ENCODE assay signal across 12 mouse cellular contexts in genomic region chr4:59273342-59273741, GRCm38 (mm10).
A peak's percentile ranks its signal among the peaks of the same experiment; 100 is the strongest.
DNase-seq lines count a peak whose midpoint lies in the region; ATAC-seq lines count a peak whose summit lies in the region.
"Had no signal": no experiment of that assay in that cellular context is flagged by ENCODE, and none has a peak within 500 bp of the region (broad histone marks: within the 10 kb centered on the region; RNA-seq: fewer than 3 reads in every experiment).

No protein-coding gene starts in this region.

- no peak overlapping the region for H3K4me3 ChIP-seq in hindbrain, embryonic 13.5 days
- no peak overlapping the region for H3K4me3 ChIP-seq in intestine, embryonic 16.5 days (ENCODE audit: low read length)
- H3K4me3 ChIP-seq: neural tube, embryonic 13.5 days had no signal

- peaks cover 9% of the 10 kb centered on the region for H3K9me3 ChIP-seq in hindbrain, embryonic 13.5 days
- no peaks in the 10 kb centered on the region for H3K9me3 ChIP-seq in intestine, embryonic 16.5 days (ENCODE audit: control insufficient read depth, low read length)

- DNase-seq in adrenal gland, adult 2 months, result peak; percentile 35
- DNase-seq in adrenal gland, adult 8-10 months, result no peak
- peak; percentile 39 for DNase-seq in urinary bladder, postnatal 14 days (ENCODE audit: low spot score)
- no peak for DNase-seq in urinary bladder, postnatal 25 days (ENCODE audit: low spot score)
- no peak for DNase-seq in spleen, postnatal 36 days (ENCODE audit: low spot score in 2 of 2)
- DNase-seq: gastrocnemius, postnatal 36 days; lung, postnatal 10 days had no signal

- no peak overlapping the region for H3K4me2 ChIP-seq in hindbrain, embryonic 13.5 days
- no peak overlapping the region for H3K4me2 ChIP-seq in intestine, embryonic 16.5 days (ENCODE audit: low read depth, low read length)
- H3K4me2 ChIP-seq: neural tube, embryonic 13.5 days had no signal

- no peaks in the 10 kb centered on the region for H3K27me3 ChIP-seq in hindbrain, embryonic 13.5 days
- H3K27me3 ChIP-seq in intestine, embryonic 16.5 days (replicated peaks; ENCODE audit: control insufficient read depth, insufficient read depth, low read length), result no peaks in the 10 kb centered on the region
- H3K27me3 ChIP-seq: neural tube, embryonic 13.5 days had no signal

- H3K36me3 ChIP-seq in hindbrain, embryonic 13.5 days, result no peaks in the 10 kb centered on the region
- no peaks in the 10 kb centered on the region for H3K36me3 ChIP-seq in intestine, embryonic 16.5 days (ENCODE audit: control insufficient read depth, insufficient read depth, low read length)
- H3K36me3 ChIP-seq: neural tube, embryonic 13.5 days had no signal

- peak; percentile 47 for ATAC-seq in granulocyte monocyte progenitor cell, adult 5-6 weeks (replicated peaks; ENCODE audit: poor library complexity, severe bottlenecking)
- no peak for ATAC-seq in hindbrain, embryonic 13.5 days (ENCODE audit: low FRiP score)
- ATAC-seq in intestine, embryonic 16.5 days, result no peak
- ATAC-seq: hindbrain, postnatal 0 days had no signal

- H3K9ac ChIP-seq in hindbrain, embryonic 13.5 days, result no peak overlapping the region
- no peak overlapping the region for H3K9ac ChIP-seq in intestine, embryonic 16.5 days (ENCODE audit: low read depth, low read length)
- H3K9ac ChIP-seq: neural tube, embryonic 13.5 days had no signal

- WGBS in hindbrain, embryonic 13.5 days, result 38% methylated on average over 1 of the region's 1 CpGs
- WGBS in intestine, embryonic 16.5 days, result 47% methylated on average over 1 of the region's 1 CpGs

- H3K27ac ChIP-seq in hindbrain, embryonic 13.5 days, result no peak overlapping the region
- H3K27ac ChIP-seq in intestine, embryonic 16.5 days (ENCODE audit: low read length), result no peak overlapping the region
- H3K27ac ChIP-seq: hindbrain, postnatal 0 days; neural tube, embryonic 13.5 days had no signal

- no peaks in the 10 kb centered on the region for H3K4me1 ChIP-seq in hindbrain, embryonic 13.5 days (replicated peaks)
- no peaks in the 10 kb centered on the region for H3K4me1 ChIP-seq in intestine, embryonic 16.5 days (ENCODE audit: control insufficient read depth, insufficient read depth, low read length)
- H3K4me1 ChIP-seq: neural tube, embryonic 13.5 days had no signal

Comparison
In these comparisons a context has a peak if more than half of its experiments do, and no peak if none do; other contexts are left out.
1. DNase-seq: peak in adrenal gland, adult 2 months (single experiment) and urinary bladder, postnatal 14 days (single experiment); none in adrenal gland, adult 8-10 months (single experiment), urinary bladder, postnatal 25 days (single experiment) and spleen, postnatal 36 days (0 of 2).